Mouse (Mus musculus): Measurements from ENCODE around the gene Edaradd. TPM values are rescaled to one million over a fixed set of nuclear protein-coding genes. Genes with fewer than 3 reads are reported as not detected.

Edaradd gene
- total and polyA plus RNA-seq, 3 experiments, result 0.04 TPM; not detected in 2

DNA sequence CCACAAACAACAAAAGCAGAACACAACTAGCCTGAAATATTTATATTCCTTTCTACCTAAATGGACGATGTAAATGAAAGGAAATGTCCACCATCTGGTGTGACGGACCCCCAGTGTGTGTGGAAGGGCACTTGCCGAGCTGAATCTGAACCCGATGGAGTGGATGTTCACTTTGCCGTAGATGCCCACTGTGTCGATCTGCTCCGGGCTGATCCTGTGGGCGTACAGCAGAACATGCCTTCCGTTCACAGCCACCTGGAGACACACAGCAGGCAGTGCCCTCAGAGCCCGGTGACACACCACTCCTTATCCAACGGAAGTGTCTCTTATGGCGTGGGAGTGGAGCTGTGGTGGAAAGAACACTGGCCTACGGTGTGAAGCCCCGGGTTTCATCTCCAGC, 67.1 kb downstream of the Edaradd start:
- no peaks in the 10 kb centered on the region for H3K27me3 ChIP-seq (ENCODE audit: control insufficient read depth in 1 of 2, insufficient read depth in 2 of 2, low read length in 2 of 2)
- no peaks in the 10 kb centered on the region for H3K79me2 ChIP-seq (ENCODE audit: control insufficient read depth, insufficient read depth, low read length, poor library complexity)
- TF ChIP-seq KAT2A (conservative IDR thresholded peaks at IDR 0.05; ENCODE audit: low read depth, low read length) (no peak), GABPA (IDR thresholded peaks at IDR 0.05; ENCODE audit: low read depth, low read length) (no peak), POLR2AphosphoS2 (IDR thresholded peaks at IDR 0.05; ENCODE audit: low read length) (no peak), RCOR1 (IDR thresholded peaks at IDR 0.05; ENCODE audit: low read depth, low read length) (no peak), CHD1 (IDR thresholded peaks at IDR 0.05; ENCODE audit: low read depth, low read length) (no peak), HCFC1 (IDR thresholded peaks at IDR 0.05; ENCODE audit: low read depth, low read length) (no peak), USF2 (IDR thresholded peaks at IDR 0.05; ENCODE audit: borderline replicate concordance in 1 of 2, insufficient read depth in 1 of 2, low read depth in 1 of 2, low read length in 2 of 2) (no peak), UBTF (IDR thresholded peaks at IDR 0.05; ENCODE audit: borderline replicate concordance, insufficient read depth, low read depth, low read length) (no peak), MAZ (IDR thresholded peaks at IDR 0.05; ENCODE audit: low read depth, low read length) (no peak), TCF12 (IDR thresholded peaks at IDR 0.05; ENCODE audit: low read depth, low read length) (no peak), CHD2 (IDR thresholded peaks at IDR 0.05; ENCODE audit: low read length) (no peak), E2F4 (IDR thresholded peaks at IDR 0.05; ENCODE audit: borderline replicate concordance, low read depth, low read length) (no peak), MAX (IDR thresholded peaks at IDR 0.05; ENCODE audit: low read length) (no peak), ZC3H11A (IDR thresholded peaks at IDR 0.05; ENCODE audit: low read depth, low read length) (no peak), EP300 (IDR thresholded peaks at IDR 0.05; ENCODE audit: low read depth in 1 of 2, low read length in 2 of 2) (no peak)
- no peak overlapping the region for H3K4me3 ChIP-seq (ENCODE audit: control insufficient read depth in 1 of 2, insufficient read depth in 1 of 2, low read depth in 2 of 2, low read length in 2 of 2)
- DNase-seq (ENCODE audit: low read depth, low spot score), result no peak
- H3K36me3 ChIP-seq (ENCODE audit: control insufficient read depth in 1 of 2, insufficient read depth in 2 of 2, low read length in 2 of 2), result peaks cover 2 to 8% of the 10 kb centered on the region in 2 experiments; a peak in 2 of 4 replicates
- no peaks in the 10 kb centered on the region for H3K9me3 ChIP-seq (replicated peaks; ENCODE audit: insufficient read depth, low read length)
- H3K9ac ChIP-seq (ENCODE audit: control insufficient read depth, low read depth, low read length, poor library complexity, severe bottlenecking), result no peak overlapping the region
- H3K27ac ChIP-seq (ENCODE audit: control insufficient read depth, low read depth, low read length), result no peak overlapping the region
- peaks cover 0 to 4% of the 10 kb centered on the region in 2 experiments; a peak in 1 of 4 replicates for H3K4me1 ChIP-seq (ENCODE audit: control insufficient read depth in 1 of 2, insufficient read depth in 2 of 2, low read length in 2 of 2)

DNA sequence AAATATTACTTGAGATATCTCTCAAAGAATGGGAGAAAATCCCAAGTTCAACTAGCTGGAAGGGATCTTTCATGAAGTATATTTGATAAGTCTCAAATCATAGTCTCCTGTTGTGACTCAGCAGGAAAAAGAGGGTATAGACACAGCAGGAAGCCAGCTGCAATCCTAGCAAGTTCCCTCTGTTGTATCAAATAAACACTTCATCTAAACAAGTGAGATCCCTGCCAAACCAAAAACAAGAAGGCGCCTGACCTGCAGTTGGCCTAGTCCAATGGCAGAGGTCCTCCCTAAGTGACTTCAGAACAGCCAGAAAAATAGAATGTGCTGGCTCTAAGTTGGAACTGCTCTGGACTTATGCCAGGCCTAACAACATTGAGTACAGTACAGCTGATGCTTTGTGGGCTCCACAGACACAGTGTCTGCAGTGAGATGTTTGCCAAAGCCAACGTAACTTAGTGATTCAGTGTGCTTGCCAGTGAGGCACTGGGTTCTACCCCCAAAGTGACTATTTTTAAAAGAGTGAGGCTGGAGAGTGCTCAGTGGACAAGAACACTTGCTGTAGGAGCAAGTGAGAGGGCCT, 78.1 kb downstream of the Edaradd start:
- no peak overlapping the region for H3K27ac ChIP-seq (ENCODE audit: control insufficient read depth, low read depth, low read length)
- DNase-seq (ENCODE audit: low read depth, low spot score), result peak; percentile 24
- H3K4me1 ChIP-seq (ENCODE audit: control insufficient read depth in 1 of 2, insufficient read depth in 2 of 2, low read length in 2 of 2), result no peaks in the 10 kb centered on the region
- no peak overlapping the region for H3K9ac ChIP-seq (ENCODE audit: control insufficient read depth, low read depth, low read length, poor library complexity, severe bottlenecking)
- H3K36me3 ChIP-seq (ENCODE audit: control insufficient read depth in 1 of 2, insufficient read depth in 2 of 2, low read length in 2 of 2), result peaks cover 0 to 12% of the 10 kb centered on the region in 2 experiments; a peak in 3 of 4 replicates
- H3K27me3 ChIP-seq (ENCODE audit: control insufficient read depth in 1 of 2, insufficient read depth in 2 of 2, low read length in 2 of 2), result no peaks in the 10 kb centered on the region
- no peaks in the 10 kb centered on the region for H3K79me2 ChIP-seq (ENCODE audit: control insufficient read depth, insufficient read depth, low read length, poor library complexity)
- no peak for TF ChIP-seq MAZ (IDR thresholded peaks at IDR 0.05; ENCODE audit: low read depth, low read length)
- no peak overlapping the region for H3K4me3 ChIP-seq (ENCODE audit: control insufficient read depth in 1 of 2, insufficient read depth in 1 of 2, low read depth in 2 of 2, low read length in 2 of 2)
- no peaks in the 10 kb centered on the region for H3K9me3 ChIP-seq (replicated peaks; ENCODE audit: insufficient read depth, low read length)

All from MEL (cell line).